Mouse (Mus musculus) intestine, postnatal 0 days (tissue): Measurements from ENCODE around the gene Neil1. TPM values are rescaled to one million over a fixed set of nuclear protein-coding genes. Genes with fewer than 3 reads are reported as not detected.
A peak's percentile ranks its signal among the peaks of the same experiment; 100 is the strongest.

Source experiments
- ATAC-seq: fragments of 200-750 bp; cut with Nextera tagmentation; 2 replicates; pipeline ENCODE4 v1.8.0; 2017; ENCODE audit warnings: mild to moderate bottlenecking, moderate TSS enrichment, moderate library complexity
- H3K27ac ChIP-seq: fragments of 300-500 bp; sonication (generic); 2 replicates; pipeline ENCODE4 v1.5.1; 2014; ENCODE audit warnings: mild to moderate bottlenecking, low read depth, low read length, moderate library complexity
- H3K27me3 ChIP-seq: fragments of 300-500 bp; sonication (generic); replicated peaks from 2 replicates; pipeline ENCODE4 v1.6.1; 2014; ENCODE audit warnings: low read length, mixed read lengths; ENCODE audit not compliant: control insufficient read depth, insufficient read depth
- H3K36me3 ChIP-seq: fragments of 300-500 bp; sonication (generic); 2 replicates; pipeline ENCODE4 v1.6.1; 2014; ENCODE audit warnings: mild to moderate bottlenecking, moderate library complexity; ENCODE audit not compliant: control insufficient read depth, insufficient read depth
- H3K4me1 ChIP-seq: fragments of 300-500 bp; sonication (generic); replicated peaks from 2 replicates; pipeline ENCODE4 v1.6.1; 2014; ENCODE audit warnings: antibody characterized with exemption, low read length, mixed read lengths; ENCODE audit not compliant: control insufficient read depth, insufficient read depth
- H3K4me2 ChIP-seq: fragments of 300-500 bp; sonication (generic); replicated peaks from 2 replicates; pipeline ENCODE4 v1.6.1; 2014; ENCODE audit warnings: low read depth, mild to moderate bottlenecking, moderate library complexity
- H3K4me3 ChIP-seq: fragments of 300-500 bp; sonication (generic); 2 replicates; pipeline ENCODE4 v1.5.1; 2014; ENCODE audit warnings: low read depth, low read length
- H3K9ac ChIP-seq: fragments of 300-500 bp; sonication (generic); 2 replicates; pipeline ENCODE4 v1.6.1; 2014; ENCODE audit warnings: mild to moderate bottlenecking, low read depth, low read length
- H3K9me3 ChIP-seq: fragments of 300-500 bp; sonication (generic); 2 replicates; pipeline ENCODE4 v1.6.1; 2016; ENCODE audit warnings: mixed run types; ENCODE audit not compliant: control insufficient read depth
- CTCF ChIP-seq: sonication (generic); IDR thresholded peaks from 2 replicates; pipeline ENCODE4 v1.5.1; 2016; ENCODE audit warnings: low read depth, mild to moderate bottlenecking, control low read depth, antibody characterized with exemption, moderate library complexity
- WGBS: fragments of 180-500 bp; shearing (Covaris S2); extraction: QIAGEN DNeasy Blood & Tissue Kit; methylation state at CpG from one replicate; pipeline ENCODE4 v1.1.7; 2014; 5-methylcytosine and 5-hydroxymethylcytosine counted together
- polyA plus RNA-seq: library from polyadenylated mRNA; unstranded; fragments of >200 nt; fragmentation: Nextera tagmentation; extraction: Ambion mirVana; gene quantifications from 2 replicates; pipeline ENCODE4 v1.2.1, GENCODE M21; 2015

Gene Neil1
- polyA plus RNA-seq, result 4.2 and 5.2 TPM in 2 replicates

DNA sequence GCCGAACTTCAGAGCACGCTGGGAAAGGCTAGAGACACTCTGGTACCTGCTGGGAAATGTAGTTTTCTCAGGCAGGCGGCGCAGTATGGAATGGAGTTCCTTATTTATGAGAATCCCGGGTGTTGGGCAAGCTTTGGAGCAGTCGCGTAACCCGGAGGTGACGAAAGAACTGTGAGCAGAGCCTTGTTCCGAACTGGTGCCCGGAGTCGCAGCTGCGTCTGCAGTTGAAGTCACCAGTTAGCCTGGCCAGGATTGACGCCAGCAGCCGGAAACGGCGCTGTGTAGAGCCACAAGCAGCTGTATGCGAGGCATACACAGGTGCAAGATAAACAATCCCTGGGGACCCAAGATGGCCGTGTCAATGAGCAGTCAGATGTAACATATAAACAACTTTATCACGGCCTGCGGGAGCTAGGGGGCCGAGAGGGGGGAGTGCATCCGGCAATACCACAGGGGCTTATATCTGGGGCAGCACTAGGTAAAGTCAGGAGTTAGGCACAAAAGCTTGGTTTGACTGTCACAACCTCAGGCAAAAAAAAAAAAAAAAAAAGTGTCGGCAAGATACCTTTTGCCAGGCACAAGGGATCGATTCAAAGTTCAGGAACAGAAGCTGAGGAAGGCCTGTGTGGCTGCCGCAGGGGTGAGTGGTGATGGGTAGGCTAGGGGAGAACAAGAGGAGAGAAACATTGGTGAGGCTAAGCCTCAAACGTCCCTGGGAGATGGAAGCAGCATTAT lies at the start of gene Neil1:
TSS of gene Neil1 (minus strand) at position 162 of the 735 bp plus-strand sequence.
- peak; percentile 94 for ATAC-seq
- Histone ChIP-seq H3K4me2 (peak within 1 kb of the TSS; percentile 85), H3K9ac (peak within 1 kb of the TSS; percentile 66), H3K4me3 (peak within 1 kb of the TSS; percentile 58), H3K36me3 (peaks cover 4% of the 10 kb centered on the region; the same call in 1 of the 2 replicates), H3K9me3 (no peaks in the 10 kb centered on the region), H3K27ac (peak within 1 kb of the TSS; percentile 86), H3K4me1 (peaks cover 9% of the 10 kb centered on the region), H3K27me3 (no peaks in the 10 kb centered on the region)
- under 1% methylated on average over 27 of the region's 27 CpGs for WGBS
- peak; percentile 44 for TF ChIP-seq CTCF

- no peaks in the 10 kb centered on the region for H3K9me3 ChIP-seq
- H3K9ac ChIP-seq, result no peak overlapping the region
- H3K27me3 ChIP-seq, result no peaks in the 10 kb centered on the region
- H3K4me2 ChIP-seq, result no peak overlapping the region
- H3K4me3 ChIP-seq, result no peak overlapping the region
- H3K4me1 ChIP-seq, result no peaks in the 10 kb centered on the region
- H3K36me3 ChIP-seq, result no peaks in the 10 kb centered on the region
- WGBS, result 77% methylated on average over 8 of the region's 8 CpGs
- no peak overlapping the region for H3K27ac ChIP-seq
- no peak for ATAC-seq
- TF ChIP-seq CTCF, result no peak
Observed at GRCm38 (mm10) chr9:57197414-57197813, 49.3 kb upstream of the Neil1 start.

GRCm38 (mm10) chr9:57196708-57197107 lies 48.6 kb upstream of the Neil1 start:
- Histone ChIP-seq H3K27me3 (no peaks in the 10 kb centered on the region), H3K27ac (no peak overlapping the region), H3K4me1 (no peaks in the 10 kb centered on the region), H3K4me3 (no peak overlapping the region), H3K4me2 (no peak overlapping the region), H3K9ac (no peak overlapping the region), H3K9me3 (no peaks in the 10 kb centered on the region), H3K36me3 (no peaks in the 10 kb centered on the region)
- 48% methylated on average over 3 of the region's 3 CpGs for WGBS
- no peak; the same call in 1 of the 2 replicates for ATAC-seq
- TF ChIP-seq CTCF, result no peak

- Histone ChIP-seq H3K27me3 (no peaks in the 10 kb centered on the region), H3K4me1 (no peaks in the 10 kb centered on the region), H3K36me3 (no peaks in the 10 kb centered on the region), H3K4me2 (no peak overlapping the region), H3K4me3 (no peak overlapping the region), H3K9me3 (no peaks in the 10 kb centered on the region), H3K27ac (no peak overlapping the region), H3K9ac (no peak overlapping the region)
- TF ChIP-seq CTCF, result no peak
- 69% methylated on average over 5 of the region's 5 CpGs for WGBS
- ATAC-seq, result no peak
Observed at GRCm38 (mm10) chr9:57168411-57168810, 20.3 kb upstream of the Neil1 start.

DNA sequence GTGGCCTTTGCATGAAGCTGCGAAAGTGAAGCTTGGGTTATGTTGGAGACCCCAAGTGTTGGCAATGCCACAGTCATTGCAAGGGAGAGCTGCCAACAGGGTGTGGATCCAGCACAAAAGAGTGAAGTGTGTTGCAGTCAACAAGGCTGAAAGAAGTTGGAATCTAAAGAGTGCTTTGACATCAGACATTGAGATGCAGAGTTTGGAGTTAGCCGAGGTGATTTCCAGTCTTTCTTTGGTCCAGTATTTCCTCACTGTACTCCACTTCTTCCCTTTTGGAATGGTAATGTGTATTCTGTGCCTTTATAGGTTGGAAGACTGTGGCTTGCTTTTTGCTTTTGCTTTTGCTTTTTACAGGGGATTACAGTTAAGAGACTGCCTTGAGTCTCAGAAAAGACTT lies 18.1 kb upstream of the Neil1 start:
- 84% methylated on average over 2 of the region's 2 CpGs for WGBS
- H3K4me3 ChIP-seq, result no peak overlapping the region
- ATAC-seq, result no peak
- H3K4me1 ChIP-seq, result no peaks in the 10 kb centered on the region
- H3K36me3 ChIP-seq, result no peaks in the 10 kb centered on the region
- no peak overlapping the region for H3K4me2 ChIP-seq
- H3K27ac ChIP-seq, result no peak overlapping the region
- no peaks in the 10 kb centered on the region for H3K9me3 ChIP-seq
- TF ChIP-seq CTCF, result no peak
- no peaks in the 10 kb centered on the region for H3K27me3 ChIP-seq
- H3K9ac ChIP-seq, result no peak overlapping the region

- H3K9me3 ChIP-seq, result no peaks in the 10 kb centered on the region
- no peak for ATAC-seq
- WGBS, result 43% methylated on average over 2 of the region's 2 CpGs
- TF ChIP-seq CTCF, result no peak
- H3K4me3 ChIP-seq, result no peak overlapping the region
- H3K27me3 ChIP-seq, result no peaks in the 10 kb centered on the region
- H3K36me3 ChIP-seq, result no peaks in the 10 kb centered on the region
- no peak overlapping the region for H3K4me2 ChIP-seq
- H3K4me1 ChIP-seq, result no peaks in the 10 kb centered on the region
- no peak overlapping the region for H3K27ac ChIP-seq
- no peak overlapping the region for H3K9ac ChIP-seq
Observed at GRCm38 (mm10) chr9:57163137-57163536, 15.0 kb upstream of the Neil1 start.
